ENCODE assay signal across 8 mouse cellular contexts in genomic region chr4:114666979-114667328, GRCm38 (mm10).
DNase-seq lines count a peak whose midpoint lies in the region; ATAC-seq and TF ChIP-seq lines count a peak whose summit lies in the region.

No protein-coding gene starts in this region.

- peak overlapping the region; percentile 65 for H3K4me3 ChIP-seq in E14TG2a.4 (replicated peaks; ENCODE audit: low read length)
- H3K4me3 ChIP-seq in hindbrain, embryonic 10.5 days: peak overlapping the region; percentile 42
- H3K4me3 ChIP-seq in liver, embryonic 16.5 days (ENCODE audit: low read depth, low read length): 0 out of 2 replicates have a peak overlapping the region, but pooled peaks have one; percentile 15

- H3K4me1 ChIP-seq in E14TG2a.4 (replicated peaks; ENCODE audit: low read depth, low read length): peaks cover 16% of the 10 kb centered on the region
- peaks cover 27% of the 10 kb centered on the region for H3K4me1 ChIP-seq in hindbrain, embryonic 10.5 days (replicated peaks)
- H3K4me1 ChIP-seq in liver, embryonic 16.5 days (ENCODE audit: control insufficient read depth, low read depth, low read length): peaks cover 12% of the 10 kb centered on the region

- no peaks in the 10 kb centered on the region for H3K36me3 ChIP-seq in E14TG2a.4 (ENCODE audit: insufficient read depth, low read length)
- H3K36me3 ChIP-seq in hindbrain, embryonic 10.5 days: no peaks in the 10 kb centered on the region
- no peaks in the 10 kb centered on the region for H3K36me3 ChIP-seq in liver, embryonic 16.5 days (ENCODE audit: control insufficient read depth, insufficient read depth)

- peak overlapping the region; percentile 54 for H3K4me2 ChIP-seq in liver, embryonic 16.5 days (ENCODE audit: low read depth, low read length)

- no peaks in the 10 kb centered on the region for H3K9me3 ChIP-seq in E14TG2a.4 (ENCODE audit: low read length)
- no peaks in the 10 kb centered on the region for H3K9me3 ChIP-seq in hindbrain, embryonic 10.5 days
- no peaks in the 10 kb centered on the region for H3K9me3 ChIP-seq in liver, embryonic 16.5 days (replicated peaks; ENCODE audit: control insufficient read depth, low read length)

- ATAC-seq in liver, embryonic 16.5 days (ENCODE audit: low read depth): no peak

- no peak overlapping the region for H3K9ac ChIP-seq in liver, embryonic 16.5 days (ENCODE audit: low read depth, low read length)

- DNase-seq in embryo, embryonic 10.5 days (ENCODE audit: low spot score): peak; percentile 55
- no peak for DNase-seq in embryo, embryonic 9.5 days (ENCODE audit: extremely low spot score)
- DNase-seq in hindbrain, embryonic 10.5 days (ENCODE audit: low spot score): no peak
- no peak for DNase-seq in frontal cortex, postnatal 10 days (ENCODE audit: low spot score in 2 of 2)
- no peak for DNase-seq in right cerebral cortex, postnatal 4 days
- DNase-seq in urinary bladder, postnatal 4 days (ENCODE audit: low spot score in 2 of 2): no peak

- WGBS in hindbrain, embryonic 10.5 days: 6% methylated on average over 13 of the region's 13 CpGs
- WGBS in liver, embryonic 16.5 days (ENCODE audit: insufficient replicate concordance): 26% methylated on average over 12 of the region's 13 CpGs

- H3K27me3 ChIP-seq in E14TG2a.4 (ENCODE audit: insufficient read depth, low read length): peaks cover 76% of the 10 kb centered on the region
- peaks cover 92% of the 10 kb centered on the region for H3K27me3 ChIP-seq in hindbrain, embryonic 10.5 days (ENCODE audit: insufficient read depth, poor library complexity, severe bottlenecking)
- peaks cover 25% of the 10 kb centered on the region for H3K27me3 ChIP-seq in liver, embryonic 16.5 days (ENCODE audit: control insufficient read depth, insufficient read depth, low read depth, low read length)

- TF ChIP-seq CTCF in E14TG2a.4 (conservative IDR thresholded peaks at IDR 0.05; ENCODE audit: low read length): no peak

- no peak overlapping the region for H3K27ac ChIP-seq in hindbrain, embryonic 10.5 days
- no peak overlapping the region for H3K27ac ChIP-seq in liver, embryonic 16.5 days (ENCODE audit: low read length)

Comparison
In these comparisons a context has a peak if more than half of its experiments do, and no peak if none do; other contexts are left out.
1. H3K4me3 ChIP-seq: peak in every context shown above with its lines; median percentile 65 in E14TG2a.4; 42 in hindbrain, embryonic 10.5 days; 15 in liver, embryonic 16.5 days.